Mouse (Mus musculus): ENCODE results near the gene Rtp3.

- TF ChIP-seq CTCF (IDR thresholded peaks at IDR 0.05; ENCODE audit: low read depth, low read length), result no peak
- TF ChIP-seq POLR2A (IDR thresholded peaks at IDR 0.05; ENCODE audit: extremely low read depth, insufficient read depth, low read length), result no peak
These were observed 12.9 kb upstream of the Rtp3 start for GRCm38 (mm10) chr9:111003279-111003678.

Measured in liver, adult 2 months (tissue).